Comparison of ENCODE assay signal across 21 mouse cellular contexts in genomic region chr12:46197482-46198101, GRCm38 (mm10).
A peak's percentile ranks its signal among the peaks of the same experiment; 100 is the strongest.
DNase-seq lines count a peak whose midpoint lies in the region; ATAC-seq and TF ChIP-seq lines count a peak whose summit lies in the region.
"Had no signal": no experiment of that assay in that cellular context is flagged by ENCODE, and none has a peak within 500 bp of the region (broad histone marks: within the 10 kb centered on the region; RNA-seq: fewer than 3 reads in every experiment).

No protein-coding gene starts in this region.

- no peak overlapping the region for H3K4me3 ChIP-seq in forebrain, embryonic 13.5 days
- H3K4me3 ChIP-seq in forebrain, embryonic 10.5 days = no peak overlapping the region
- no peak overlapping the region for H3K4me3 ChIP-seq in midbrain, postnatal 0 days (ENCODE audit: low read depth, low read length)
- H3K4me3 ChIP-seq in midbrain, embryonic 15.5 days = no peak overlapping the region
- H3K4me3 ChIP-seq in hindbrain, embryonic 16.5 days (ENCODE audit: low read length) = no peak overlapping the region
- H3K4me3 ChIP-seq: embryonic facial prominence, embryonic 13.5 days; hindbrain, embryonic 15.5 days; limb, embryonic 15.5 days; stomach, embryonic 15.5 days had no signal

- H3K27me3 ChIP-seq in forebrain, embryonic 13.5 days = no peaks in the 10 kb centered on the region
- no peaks in the 10 kb centered on the region for H3K27me3 ChIP-seq in forebrain, embryonic 10.5 days (ENCODE audit: poor library complexity, severe bottlenecking)
- H3K27me3 ChIP-seq in midbrain, postnatal 0 days (ENCODE audit: insufficient read depth, low read length) = no peaks in the 10 kb centered on the region
- H3K27me3 ChIP-seq in midbrain, embryonic 15.5 days (replicated peaks) = no peaks in the 10 kb centered on the region
- H3K27me3 ChIP-seq in hindbrain, embryonic 16.5 days (replicated peaks; ENCODE audit: control insufficient read depth, insufficient read depth, low read length) = no peaks in the 10 kb centered on the region
- H3K27me3 ChIP-seq: embryonic facial prominence, embryonic 13.5 days; hindbrain, embryonic 15.5 days; limb, embryonic 15.5 days; stomach, embryonic 15.5 days had no signal

- H3K27ac ChIP-seq in forebrain, embryonic 13.5 days = no peak overlapping the region
- H3K27ac ChIP-seq in forebrain, embryonic 10.5 days = no peak overlapping the region
- no peak overlapping the region for H3K27ac ChIP-seq in midbrain, postnatal 0 days (ENCODE audit: low read depth, low read length)
- no peak overlapping the region for H3K27ac ChIP-seq in midbrain, embryonic 15.5 days
- no peak overlapping the region for H3K27ac ChIP-seq in hindbrain, embryonic 16.5 days (ENCODE audit: low read depth, low read length)
- H3K27ac ChIP-seq: embryonic facial prominence, embryonic 13.5 days; hindbrain, embryonic 15.5 days; limb, embryonic 15.5 days; liver, embryonic 14.5 days; stomach, embryonic 15.5 days had no signal

- TF ChIP-seq CTCF in midbrain, postnatal 0 days (IDR thresholded peaks at IDR 0.05) = no peak

- no peak overlapping the region for H3K4me2 ChIP-seq in forebrain, embryonic 13.5 days
- no peak overlapping the region for H3K4me2 ChIP-seq in midbrain, postnatal 0 days (ENCODE audit: low read depth, low read length, poor library complexity, severe bottlenecking)
- H3K4me2 ChIP-seq in midbrain, embryonic 15.5 days = no peak overlapping the region
- H3K4me2 ChIP-seq in hindbrain, embryonic 16.5 days (ENCODE audit: low read length) = no peak overlapping the region
- H3K4me2 ChIP-seq: embryonic facial prominence, embryonic 13.5 days; heart, embryonic 11.5 days; hindbrain, embryonic 15.5 days; limb, embryonic 15.5 days; stomach, embryonic 15.5 days had no signal

- no peak for DNase-seq in forebrain, embryonic 10.5 days (ENCODE audit: extremely low spot score, low spot score)
- peak; percentile 2 for DNase-seq in kidney, postnatal 14 days
- no peak for DNase-seq in kidney, adult 9 months
- DNase-seq in midbrain, postnatal 0 days (ENCODE audit: low spot score) = peak; percentile 6
- peak; percentile 2 for DNase-seq in mesoderm, embryonic 11.5 days (ENCODE audit: low read depth, low spot score)
- DNase-seq: cerebellum, adult 11-12 months; cerebellum, postnatal 14 days; gastrocnemius, postnatal 10 days; kidney, adult 18-20 months; layer of hippocampus, adult 9-11 months; thymus, postnatal 25 days had no signal

- H3K36me3 ChIP-seq in forebrain, embryonic 13.5 days (ENCODE audit: poor library complexity, severe bottlenecking) = no peaks in the 10 kb centered on the region
- no peaks in the 10 kb centered on the region for H3K36me3 ChIP-seq in forebrain, embryonic 10.5 days (replicated peaks)
- no peaks in the 10 kb centered on the region for H3K36me3 ChIP-seq in midbrain, postnatal 0 days (ENCODE audit: insufficient read depth, low read length)
- no peaks in the 10 kb centered on the region for H3K36me3 ChIP-seq in midbrain, embryonic 15.5 days (replicated peaks)
- H3K36me3 ChIP-seq in hindbrain, embryonic 16.5 days (ENCODE audit: control insufficient read depth, insufficient read depth, low read length) = no peaks in the 10 kb centered on the region
- H3K36me3 ChIP-seq: embryonic facial prominence, embryonic 13.5 days; hindbrain, embryonic 15.5 days; limb, embryonic 15.5 days; stomach, embryonic 15.5 days had no signal

- H3K9ac ChIP-seq in forebrain, embryonic 13.5 days = no peak overlapping the region
- no peak overlapping the region for H3K9ac ChIP-seq in midbrain, postnatal 0 days (replicated peaks; ENCODE audit: low read length, poor library complexity, severe bottlenecking)
- H3K9ac ChIP-seq in midbrain, embryonic 15.5 days = no peak overlapping the region
- H3K9ac ChIP-seq in hindbrain, embryonic 16.5 days (ENCODE audit: low read depth, low read length) = no peak overlapping the region
- H3K9ac ChIP-seq: embryonic facial prominence, embryonic 13.5 days; hindbrain, embryonic 15.5 days; limb, embryonic 15.5 days; liver, embryonic 14.5 days; stomach, embryonic 15.5 days had no signal

- no peaks in the 10 kb centered on the region for H3K4me1 ChIP-seq in forebrain, embryonic 13.5 days
- no peaks in the 10 kb centered on the region for H3K4me1 ChIP-seq in forebrain, embryonic 10.5 days
- H3K4me1 ChIP-seq in midbrain, postnatal 0 days (ENCODE audit: insufficient read depth, low read length) = no peaks in the 10 kb centered on the region
- H3K4me1 ChIP-seq in midbrain, embryonic 15.5 days = no peaks in the 10 kb centered on the region
- no peaks in the 10 kb centered on the region for H3K4me1 ChIP-seq in hindbrain, embryonic 16.5 days (ENCODE audit: control insufficient read depth, insufficient read depth, low read depth, low read length)
- H3K4me1 ChIP-seq: embryonic facial prominence, embryonic 13.5 days; hindbrain, embryonic 15.5 days; limb, embryonic 15.5 days; stomach, embryonic 15.5 days had no signal

- ATAC-seq in forebrain, embryonic 13.5 days = peak; percentile 69
- no peak for ATAC-seq in midbrain, postnatal 0 days (ENCODE audit: low FRiP score)
- ATAC-seq in midbrain, embryonic 15.5 days (replicated peaks) = no peak
- ATAC-seq in hindbrain, embryonic 16.5 days = no peak
- ATAC-seq: midbrain, embryonic 16.5 days had no signal

- 12% methylated on average over 2 of the region's 2 CpGs for WGBS in forebrain, embryonic 13.5 days
- WGBS in forebrain, embryonic 10.5 days = 56% methylated on average over 2 of the region's 2 CpGs
- WGBS in midbrain, postnatal 0 days = 39% methylated on average over 2 of the region's 2 CpGs
- 38% methylated on average over 2 of the region's 2 CpGs for WGBS in midbrain, embryonic 15.5 days
- WGBS in hindbrain, embryonic 16.5 days = 61% methylated on average over 2 of the region's 2 CpGs

- H3K9me3 ChIP-seq in forebrain, embryonic 13.5 days (replicated peaks) = no peaks in the 10 kb centered on the region
- H3K9me3 ChIP-seq in forebrain, embryonic 10.5 days = no peaks in the 10 kb centered on the region
- no peaks in the 10 kb centered on the region for H3K9me3 ChIP-seq in midbrain, postnatal 0 days (ENCODE audit: low read length)
- no peaks in the 10 kb centered on the region for H3K9me3 ChIP-seq in midbrain, embryonic 15.5 days
- no peaks in the 10 kb centered on the region for H3K9me3 ChIP-seq in hindbrain, embryonic 16.5 days (ENCODE audit: control insufficient read depth, low read length)
- H3K9me3 ChIP-seq: embryonic facial prominence, embryonic 13.5 days; hindbrain, embryonic 15.5 days; limb, embryonic 15.5 days; stomach, embryonic 15.5 days had no signal

Comparison
In these comparisons a context has a peak if more than half of its experiments do, and no peak if none do; other contexts are left out.
1. DNase-seq: peak in kidney, postnatal 14 days (single experiment), midbrain, postnatal 0 days (single experiment) and mesoderm, embryonic 11.5 days (single experiment); none in forebrain, embryonic 10.5 days (single experiment) and kidney, adult 9 months (single experiment).